Mouse (Mus musculus) cerebellum, adult 2 months (tissue): ENCODE measurements around the gene Kctd7.

Experiments
- CTCF ChIP-seq: fragments of 200-500 bp; IDR thresholded peaks from 2 replicates; pipeline ENCODE4 v1.5.1; 2011; ENCODE audit warnings: low read depth, mild to moderate bottlenecking, control low read depth, low read length, moderate library complexity, borderline replicate concordance; ENCODE audit not compliant: insufficient read depth
- POLR2A ChIP-seq: fragments of 200-500 bp; IDR thresholded peaks from 2 replicates; pipeline ENCODE4 v1.6.1; 2011; ENCODE audit warnings: low read length, control low read depth, borderline replicate concordance; ENCODE audit not compliant: insufficient read depth

DNA sequence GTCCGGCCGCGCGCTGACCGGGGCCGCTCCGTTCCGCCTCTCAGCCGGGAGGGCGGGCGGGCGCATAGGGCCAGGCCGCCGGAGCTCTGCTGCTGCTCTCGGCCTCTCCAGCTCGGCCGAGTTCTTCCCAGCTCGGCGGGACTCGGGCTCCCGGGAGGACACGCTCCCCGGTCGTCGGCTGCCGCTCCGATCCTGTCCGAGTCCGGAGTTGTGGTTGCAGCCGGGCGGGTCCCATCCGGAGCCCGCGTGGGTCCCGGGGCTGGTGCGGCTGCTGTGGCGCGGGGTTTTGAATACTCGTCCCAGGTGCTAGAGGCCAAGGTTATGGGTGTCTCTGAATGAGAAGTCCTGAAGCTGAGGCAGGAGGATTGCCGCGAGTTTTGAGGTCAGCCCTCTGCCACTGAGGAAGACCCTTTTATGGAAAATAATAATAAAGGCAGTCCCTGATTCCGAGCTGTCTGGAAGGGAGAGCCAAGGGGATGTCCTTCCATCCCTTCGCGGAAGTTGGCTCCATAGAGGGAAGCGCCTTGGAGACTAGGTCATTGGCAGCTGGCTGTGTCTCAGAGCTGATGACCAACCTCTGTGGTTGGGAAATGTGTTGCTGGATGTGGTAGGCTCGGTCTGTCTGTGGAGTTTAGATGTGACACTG is 27.4 kb downstream of the Kctd7 start:
- TF ChIP-seq CTCF (no peak), POLR2A (no peak)
